Mouse (Mus musculus): ENCODE measurements at regions not wholly inside any gene's neighbourhood (a gene's known extent, or its start where the extent isn't known, plus 50 kb on each side); places are given as distances from the start of the nearest gene placed in this dataset.

DNA sequence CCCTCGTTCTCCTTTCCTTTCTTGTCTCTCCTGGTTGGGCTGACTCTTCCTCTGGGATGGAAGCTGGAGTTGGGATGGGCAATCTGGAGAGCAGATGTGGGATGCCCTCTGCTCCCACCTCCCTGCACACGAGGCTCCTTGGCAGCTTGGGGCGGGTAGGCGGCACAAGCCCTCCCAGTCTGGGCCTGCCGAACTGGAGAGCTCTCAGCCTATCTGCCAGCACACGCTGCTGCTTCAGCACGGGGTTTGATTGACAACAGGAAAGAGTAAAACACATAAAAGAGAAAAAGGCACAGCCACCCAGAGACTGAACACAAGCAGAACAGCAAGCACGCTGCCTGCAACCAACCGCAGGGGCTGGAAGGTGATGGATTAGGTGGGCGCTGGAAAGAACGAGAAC lies 121.9 kb upstream of the Pja1 start:
- TF ChIP-seq EP300 (IDR thresholded peaks at IDR 0.05; ENCODE audit: low read depth): no peak
- no peak for TF ChIP-seq CTCF (IDR thresholded peaks at IDR 0.05; ENCODE audit: low read depth)
